Mouse (Mus musculus): ENCODE measurements at regions not wholly inside any gene's neighbourhood (a gene's known extent, or its start where the extent isn't known, plus 50 kb on each side); places are given as distances from the start of the nearest gene placed in this dataset.

- ATAC-seq (ENCODE audit: low FRiP score, low read depth) (no peak), DNase-seq (ENCODE audit: low spot score) (no peak)
- no peak overlapping the region for H3K9ac ChIP-seq (ENCODE audit: low read depth, low read length, severe bottlenecking)
- no peaks in the 10 kb centered on the region for H3K9me3 ChIP-seq (ENCODE audit: control insufficient read depth, low read length)
- 53% methylated on average over 2 of the region's 2 CpGs for WGBS
- no peaks in the 10 kb centered on the region for H3K36me3 ChIP-seq (ENCODE audit: control insufficient read depth, insufficient read depth, low read length)
- H3K4me1 ChIP-seq (ENCODE audit: control insufficient read depth, insufficient read depth, low read length): no peaks in the 10 kb centered on the region
- no peak overlapping the region for H3K4me2 ChIP-seq (replicated peaks; ENCODE audit: low read depth, low read length, severe bottlenecking)
- TF ChIP-seq POLR2A (IDR thresholded peaks at IDR 0.05; ENCODE audit: borderline replicate concordance, extremely low read depth, insufficient read depth, insufficient read length): no peak
- H3K27ac ChIP-seq (replicated peaks; ENCODE audit: low read depth, low read length): no peak overlapping the region
- no peaks in the 10 kb centered on the region for H3K27me3 ChIP-seq (ENCODE audit: control insufficient read depth, insufficient read depth, low read length)
- no peak overlapping the region for H3K4me3 ChIP-seq (replicated peaks; ENCODE audit: low read length)
Measured at GRCm38 (mm10) chr7:95814865-95815264, 356.2 kb upstream of the Tenm4 start.

DNA sequence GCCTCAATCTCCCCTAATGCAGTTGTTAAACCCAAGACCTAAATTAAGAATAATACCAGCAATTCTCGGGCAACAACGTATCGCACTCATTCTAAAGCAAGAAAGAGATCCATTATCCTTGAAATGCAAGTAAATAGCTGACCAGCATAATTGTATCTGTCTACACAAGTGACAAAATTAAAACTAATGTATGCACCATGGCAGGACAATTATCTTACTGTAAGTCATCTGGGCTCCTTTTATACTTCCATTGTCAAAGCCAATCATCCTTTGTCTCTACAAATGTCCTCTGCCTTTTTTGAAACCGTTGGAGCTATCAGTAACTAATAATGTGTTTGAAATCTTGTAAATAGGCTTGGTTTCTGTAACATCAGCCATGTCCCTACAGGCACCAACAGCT lies 347.5 kb upstream of the Tenm4 start:
- DNase-seq (ENCODE audit: low spot score) (no peak), ATAC-seq (ENCODE audit: low FRiP score, low read depth) (no peak)
- Histone ChIP-seq H3K9ac (ENCODE audit: low read depth, low read length, severe bottlenecking) (no peak overlapping the region), H3K27me3 (ENCODE audit: control insufficient read depth, insufficient read depth, low read length) (no peaks in the 10 kb centered on the region), H3K4me3 (replicated peaks; ENCODE audit: low read length) (no peak overlapping the region), H3K27ac (replicated peaks; ENCODE audit: low read depth, low read length) (no peak overlapping the region), H3K9me3 (ENCODE audit: control insufficient read depth, low read length) (no peaks in the 10 kb centered on the region), H3K36me3 (ENCODE audit: control insufficient read depth, insufficient read depth, low read length) (no peaks in the 10 kb centered on the region), H3K4me2 (replicated peaks; ENCODE audit: low read depth, low read length, severe bottlenecking) (no peak overlapping the region), H3K4me1 (ENCODE audit: control insufficient read depth, insufficient read depth, low read length) (no peaks in the 10 kb centered on the region)
- no peak for TF ChIP-seq POLR2A (IDR thresholded peaks at IDR 0.05; ENCODE audit: borderline replicate concordance, extremely low read depth, insufficient read depth, insufficient read length)
- 86% methylated on average over 4 of the region's 4 CpGs for WGBS

DNA sequence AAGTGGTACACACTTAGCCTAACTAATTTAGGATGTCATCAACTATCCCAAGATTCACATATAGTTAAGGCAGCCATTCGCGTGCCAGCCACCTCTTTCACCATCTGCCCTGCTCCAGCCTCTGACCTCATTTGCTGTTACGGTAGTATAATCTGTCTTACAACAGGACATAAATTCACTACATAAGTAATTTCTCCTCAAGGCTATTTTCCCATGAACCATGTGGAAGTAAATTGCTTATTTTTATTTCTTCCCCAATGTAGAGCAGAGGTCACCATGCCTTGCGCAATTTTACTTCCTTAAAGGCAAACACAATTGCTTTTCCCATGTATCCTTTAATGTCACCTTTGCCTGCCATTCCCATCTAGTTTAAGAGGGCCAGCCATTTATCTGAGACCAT lies 341.2 kb upstream of the Tenm4 start:
- H3K27ac ChIP-seq (replicated peaks; ENCODE audit: low read depth, low read length): no peak overlapping the region
- H3K9me3 ChIP-seq (ENCODE audit: control insufficient read depth, low read length): no peaks in the 10 kb centered on the region
- ATAC-seq (ENCODE audit: low FRiP score, low read depth) (no peak), DNase-seq (ENCODE audit: low spot score) (no peak)
- H3K27me3 ChIP-seq (ENCODE audit: control insufficient read depth, insufficient read depth, low read length): no peaks in the 10 kb centered on the region
- no peak overlapping the region for H3K4me2 ChIP-seq (replicated peaks; ENCODE audit: low read depth, low read length, severe bottlenecking)
- no peak overlapping the region for H3K4me3 ChIP-seq (replicated peaks; ENCODE audit: low read length)
- no peaks in the 10 kb centered on the region for H3K36me3 ChIP-seq (ENCODE audit: control insufficient read depth, insufficient read depth, low read length)
- no peak overlapping the region for H3K9ac ChIP-seq (ENCODE audit: low read depth, low read length, severe bottlenecking)
- H3K4me1 ChIP-seq (ENCODE audit: control insufficient read depth, insufficient read depth, low read length): peaks cover 3% of the 10 kb centered on the region; the same call in 1 of the 2 replicates
- WGBS: 72% methylated on average over 4 of the region's 4 CpGs
- no peak for TF ChIP-seq POLR2A (IDR thresholded peaks at IDR 0.05; ENCODE audit: borderline replicate concordance, extremely low read depth, insufficient read depth, insufficient read length)

DNA sequence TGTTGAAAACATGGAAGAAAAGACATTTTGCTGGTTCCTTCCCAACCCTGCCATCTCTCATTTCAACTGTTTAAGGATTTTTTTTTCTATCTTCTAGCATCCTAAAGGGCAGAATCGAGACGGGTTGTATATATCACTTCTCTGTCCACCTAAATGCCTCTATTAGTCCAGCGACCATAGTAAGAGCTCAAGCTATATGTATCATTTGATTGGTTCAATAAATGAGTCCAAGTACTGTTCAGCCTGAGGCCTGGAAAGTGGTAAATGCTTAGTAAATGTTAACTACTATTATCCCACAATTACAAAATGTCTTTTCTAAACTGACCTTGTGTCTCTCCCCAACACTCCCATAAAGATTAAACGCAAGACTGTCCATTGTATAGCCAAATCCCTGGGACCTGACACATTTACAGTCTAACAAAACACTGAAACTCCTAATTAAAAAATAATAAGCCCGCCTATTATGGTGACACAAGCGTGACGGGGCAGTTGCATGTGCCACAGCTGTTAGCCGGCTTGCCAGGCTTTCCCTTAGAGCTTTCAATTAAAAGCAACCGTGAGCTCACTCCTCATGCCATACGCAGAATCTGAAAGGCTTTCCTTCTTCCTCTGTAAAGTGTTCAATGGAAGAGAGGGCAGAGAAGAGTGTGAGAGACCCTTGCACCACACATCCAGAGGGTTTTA lies 336.7 kb upstream of the Tenm4 start:
- Histone ChIP-seq H3K27me3 (ENCODE audit: control insufficient read depth, insufficient read depth, low read length) (no peaks in the 10 kb centered on the region), H3K9ac (ENCODE audit: low read depth, low read length, severe bottlenecking) (no peak overlapping the region), H3K36me3 (ENCODE audit: control insufficient read depth, insufficient read depth, low read length) (no peaks in the 10 kb centered on the region), H3K4me2 (replicated peaks; ENCODE audit: low read depth, low read length, severe bottlenecking) (no peak overlapping the region), H3K27ac (replicated peaks; ENCODE audit: low read depth, low read length) (no peak overlapping the region), H3K4me3 (replicated peaks; ENCODE audit: low read length) (no peak overlapping the region), H3K9me3 (ENCODE audit: control insufficient read depth, low read length) (no peaks in the 10 kb centered on the region), H3K4me1 (ENCODE audit: control insufficient read depth, insufficient read depth, low read length) (peaks cover 3% of the 10 kb centered on the region; the same call in 1 of the 2 replicates)
- ATAC-seq (ENCODE audit: low FRiP score, low read depth) (no peak), DNase-seq (ENCODE audit: low spot score) (no peak)
- WGBS: 46% methylated on average over 10 of the region's 10 CpGs
- no peak for TF ChIP-seq POLR2A (IDR thresholded peaks at IDR 0.05; ENCODE audit: borderline replicate concordance, extremely low read depth, insufficient read depth, insufficient read length)

DNA sequence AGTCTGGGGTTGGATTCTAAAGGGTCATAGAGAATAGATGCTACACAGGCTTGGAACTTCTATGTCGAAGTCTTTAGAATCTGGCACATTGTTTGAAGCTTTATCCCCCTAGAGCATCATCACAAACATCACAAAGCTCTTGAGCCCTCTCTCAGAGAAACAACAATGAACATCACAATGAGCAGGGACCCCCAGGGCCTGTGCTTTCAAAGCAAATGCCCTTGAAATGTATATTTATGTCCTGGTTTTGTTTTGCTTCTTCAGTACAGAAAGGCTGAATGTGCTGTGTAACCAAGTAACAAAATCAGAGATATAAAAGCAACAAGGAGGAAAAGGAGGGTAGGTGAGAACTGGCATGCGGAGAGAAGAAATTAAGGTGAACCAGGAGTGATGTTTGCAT lies 330.6 kb upstream of the Tenm4 start:
- no peaks in the 10 kb centered on the region for H3K4me1 ChIP-seq (ENCODE audit: control insufficient read depth, insufficient read depth, low read length)

More for the DNA sequence above, 330.6 kb upstream of the Tenm4 start:
- H3K27ac ChIP-seq (replicated peaks; ENCODE audit: low read depth, low read length): no peak overlapping the region
- DNase-seq (ENCODE audit: low spot score) (no peak), ATAC-seq (ENCODE audit: low FRiP score, low read depth) (no peak)
- no peak overlapping the region for H3K9ac ChIP-seq (ENCODE audit: low read depth, low read length, severe bottlenecking)
- H3K36me3 ChIP-seq (ENCODE audit: control insufficient read depth, insufficient read depth, low read length): no peaks in the 10 kb centered on the region
- no peak for TF ChIP-seq POLR2A (IDR thresholded peaks at IDR 0.05; ENCODE audit: borderline replicate concordance, extremely low read depth, insufficient read depth, insufficient read length)
- H3K27me3 ChIP-seq (ENCODE audit: control insufficient read depth, insufficient read depth, low read length): no peaks in the 10 kb centered on the region
- no peak overlapping the region for H3K4me2 ChIP-seq (replicated peaks; ENCODE audit: low read depth, low read length, severe bottlenecking)
- no peak overlapping the region for H3K4me3 ChIP-seq (replicated peaks; ENCODE audit: low read length)
- no peaks in the 10 kb centered on the region for H3K9me3 ChIP-seq (ENCODE audit: control insufficient read depth, low read length)
- 72% methylated on average over 2 of the region's 2 CpGs for WGBS
